Mouse (Mus musculus): ENCODE results near the gene Sec31a.

Sec31a gene

DNA sequence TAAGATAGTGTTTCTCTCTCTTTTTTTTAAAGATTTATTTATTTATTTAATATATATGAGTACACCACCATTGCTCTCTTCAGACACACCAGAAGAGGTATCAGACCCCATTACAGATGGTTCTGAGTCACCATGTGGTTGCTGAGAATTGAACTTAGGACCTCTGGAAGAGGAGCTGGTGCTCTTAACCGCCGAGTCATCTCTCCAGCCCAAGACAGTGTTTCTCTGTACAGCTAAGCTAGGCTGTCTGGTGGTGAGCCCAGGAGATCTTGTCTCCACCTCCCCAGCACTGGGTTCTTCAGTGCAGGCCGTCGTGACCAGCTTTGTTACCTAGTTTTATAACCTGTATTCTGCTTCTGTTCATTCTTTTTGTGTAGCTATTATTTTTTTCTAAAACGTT, 5.8 kb downstream of the Sec31a start:
- in situ Hi-C loops (cut with MboI), result no loop called here

DNA sequence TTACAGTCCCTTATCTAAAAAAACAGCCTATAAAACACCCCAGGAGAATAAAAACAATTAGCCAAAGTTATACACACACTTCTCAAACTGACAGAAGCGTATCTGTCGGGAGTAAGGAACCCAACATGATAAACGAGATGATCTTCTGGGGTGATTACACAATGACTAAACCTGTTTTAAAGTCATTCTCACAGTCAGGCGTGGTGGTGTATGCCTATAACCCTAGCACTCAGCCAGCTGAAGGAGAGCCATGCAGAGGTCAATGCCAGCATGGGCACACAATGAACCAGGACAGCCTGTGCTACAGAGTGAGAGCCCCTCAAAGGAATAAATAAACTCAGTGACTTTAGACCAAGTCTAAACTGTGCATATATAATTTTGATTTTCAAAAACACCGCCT, 7.5 kb downstream of the Sec31a start:
- in situ Hi-C loops (cut with MboI), result no loop called here

DNA sequence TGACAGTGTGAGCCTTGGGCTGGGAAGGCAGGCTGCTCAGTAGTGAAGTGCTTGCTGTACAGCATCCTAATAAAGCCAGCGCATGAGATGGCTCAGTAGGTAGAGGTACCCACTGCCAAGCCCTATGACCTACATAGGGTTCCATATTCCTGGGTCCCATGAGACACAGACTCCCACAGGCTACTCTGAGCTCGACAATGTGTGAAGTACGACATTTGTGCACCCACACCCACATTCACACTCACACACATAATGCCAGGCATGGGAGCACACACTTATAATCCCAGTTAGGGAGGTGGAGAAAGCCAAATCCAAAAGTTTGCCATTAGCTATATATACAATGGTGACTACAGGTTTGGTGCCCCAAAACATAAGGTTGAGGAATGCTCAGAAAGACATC, 19.3 kb downstream of the Sec31a start:
- in situ Hi-C loops (cut with MboI), result no loop called here

DNA sequence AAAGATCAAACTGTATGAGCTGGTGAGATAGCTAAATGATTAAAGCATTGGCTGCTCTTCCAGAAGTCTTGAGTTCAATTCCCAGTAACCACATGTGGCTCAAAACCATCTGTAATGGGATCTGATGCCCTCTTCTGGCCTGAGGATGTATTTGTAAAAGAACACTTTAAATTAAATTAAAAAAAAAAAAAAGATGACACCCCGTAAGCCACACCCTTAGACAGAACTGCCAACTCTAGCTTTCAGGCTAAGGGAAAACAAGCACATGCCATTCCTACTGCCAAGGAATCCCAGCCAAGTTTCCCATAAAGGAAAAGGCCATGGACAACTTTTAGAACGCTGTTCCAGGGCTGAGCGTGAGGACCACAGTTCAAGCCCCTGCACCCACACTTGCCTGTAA, 22.4 kb downstream of the Sec31a start:
- in situ Hi-C loops (cut with MboI), result no loop called here

DNA sequence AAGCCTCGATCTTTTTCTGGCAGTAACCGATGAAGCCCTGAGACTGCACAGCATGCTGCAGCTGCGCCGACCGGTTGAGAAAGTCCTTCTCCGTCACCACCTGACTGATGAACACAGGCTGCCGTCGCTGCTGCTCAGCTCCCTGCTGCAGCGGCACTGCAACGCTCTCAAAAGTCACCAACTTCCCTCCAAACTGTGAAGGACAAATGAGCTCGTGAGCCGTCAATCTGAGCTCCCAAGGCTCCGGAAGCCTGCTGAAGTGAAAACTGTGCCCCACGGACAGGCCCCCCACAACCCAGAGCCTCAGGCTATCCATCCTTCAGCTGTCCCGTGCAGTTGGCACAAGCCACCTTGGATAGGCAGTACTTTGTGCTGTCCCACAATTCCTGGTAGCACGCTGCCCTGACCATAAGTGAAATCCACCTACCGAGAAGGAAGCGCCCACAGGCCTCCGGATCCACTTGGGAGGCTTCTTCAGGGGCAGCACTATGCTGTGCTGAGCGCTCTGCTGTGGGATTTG, 23.5 kb downstream of the Sec31a start:
- in situ Hi-C loops (cut with MboI), result no loop called here

DNA sequence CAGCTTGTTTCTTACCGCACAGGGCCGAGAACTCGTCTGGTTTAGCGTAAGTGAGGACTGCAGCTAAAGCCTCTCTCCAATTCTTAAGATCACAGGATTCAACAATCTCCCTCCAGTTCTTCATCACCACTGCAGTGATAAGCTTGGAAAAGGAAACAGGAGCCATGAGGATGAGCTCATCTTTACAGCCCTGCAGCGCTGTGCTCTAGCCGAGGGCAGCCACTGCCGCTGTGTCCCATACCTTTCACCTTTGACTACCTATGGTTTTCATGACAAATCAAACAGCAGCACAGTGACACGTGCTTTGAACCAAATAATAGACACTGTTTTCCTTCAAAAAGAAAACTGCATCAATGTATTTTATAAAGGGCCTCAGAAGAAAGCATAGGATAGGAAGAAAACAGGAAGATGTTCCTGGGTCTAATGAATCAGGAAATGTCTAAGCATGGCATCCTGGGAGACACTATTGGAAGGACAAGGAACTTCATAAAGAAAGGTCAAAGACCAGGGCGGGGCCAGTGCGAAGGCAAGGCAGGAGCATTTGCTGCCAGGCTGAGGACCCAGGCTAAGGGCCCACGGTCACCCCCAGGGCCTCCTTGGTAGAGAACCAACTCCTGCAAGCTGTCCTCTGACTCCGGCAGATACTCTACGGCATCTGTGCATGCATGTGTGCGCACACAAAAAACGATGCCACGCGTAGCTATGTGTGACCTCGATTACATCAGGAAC, 32.1 kb downstream of the Sec31a start:
- in situ Hi-C loops (cut with MboI), result no loop called here

DNA sequence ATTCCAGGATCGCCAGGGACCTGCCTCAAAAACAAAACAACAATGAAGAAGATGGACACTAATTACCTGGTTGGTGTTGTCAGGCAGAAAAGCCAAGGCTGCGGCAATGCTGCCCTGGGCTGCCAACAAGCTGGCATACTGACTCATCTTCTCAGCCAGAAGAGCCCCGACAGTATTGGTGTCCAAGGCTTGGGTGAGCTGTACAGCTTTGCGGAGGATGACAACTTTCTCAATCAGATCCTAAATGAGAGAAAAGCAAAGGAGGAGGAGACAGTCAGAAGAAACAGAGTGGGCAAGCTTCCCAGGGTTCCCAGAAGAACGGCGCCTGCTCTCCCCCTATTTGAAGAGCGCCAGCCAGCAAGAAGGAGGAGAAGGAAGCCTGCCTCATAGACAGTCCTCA, 34.9 kb downstream of the Sec31a start:
- in situ Hi-C loops (cut with MboI), result no loop called here

DNA sequence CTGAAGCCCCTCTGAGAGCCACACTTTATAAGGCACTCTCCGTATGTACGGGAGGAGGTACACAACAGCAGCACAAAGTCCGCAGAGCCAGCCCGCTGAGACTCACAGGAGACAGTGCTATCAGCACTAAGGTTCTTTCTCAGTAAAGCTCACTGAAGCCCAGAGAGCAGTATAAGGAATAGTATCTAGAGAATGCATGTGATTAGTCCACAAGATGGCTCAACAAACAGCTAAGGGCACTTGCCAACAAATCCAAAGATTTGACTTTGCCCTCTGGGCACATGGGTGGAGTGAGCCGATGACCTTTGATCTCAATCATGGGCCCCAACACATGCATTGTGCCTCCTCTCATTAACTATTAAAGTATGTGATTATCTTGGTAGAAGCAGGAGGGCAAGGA, 35.8 kb downstream of the Sec31a start:
- in situ Hi-C loops (cut with MboI), result no loop called here

DNA sequence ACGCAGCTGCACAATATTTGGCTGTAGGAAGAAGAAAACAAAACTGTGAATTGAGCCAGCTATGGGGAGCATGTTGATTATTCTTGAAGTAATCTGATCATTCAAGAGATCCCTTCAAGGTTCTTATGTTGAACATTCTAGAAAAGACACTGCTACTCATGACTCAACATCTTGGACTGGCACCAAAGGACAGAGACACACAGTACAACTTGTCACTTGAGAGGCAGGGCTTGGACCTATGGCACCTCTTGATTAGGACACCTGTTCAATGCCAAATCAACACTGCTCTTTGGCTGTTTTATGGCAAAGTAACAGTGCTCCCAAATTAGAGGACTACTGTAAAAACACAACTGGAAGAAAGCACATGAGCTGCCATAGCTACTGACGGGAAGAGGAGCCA, 37.1 kb downstream of the Sec31a start:
- in situ Hi-C loops (cut with MboI), result no loop called here

DNA sequence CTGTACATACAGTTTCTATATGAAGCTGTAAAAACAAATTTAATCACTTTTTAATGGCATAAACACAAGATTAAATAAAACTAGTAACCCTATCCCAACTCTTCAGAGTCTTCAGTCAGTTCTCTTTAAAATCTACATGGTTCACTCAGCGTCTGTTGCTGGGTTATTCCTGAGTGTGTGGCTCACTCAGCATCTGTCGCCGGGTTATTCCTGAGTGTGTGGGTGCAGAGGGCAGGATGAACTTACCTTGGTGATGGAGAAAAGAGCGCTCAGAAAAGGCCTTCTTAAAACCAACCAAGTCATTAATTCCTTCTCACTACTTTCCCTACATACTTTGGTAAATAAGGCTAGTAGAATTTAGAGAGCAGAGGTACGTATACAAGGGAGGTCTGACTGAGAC, 37.8 kb downstream of the Sec31a start:
- in situ Hi-C loops (cut with MboI), result no loop called here

DNA sequence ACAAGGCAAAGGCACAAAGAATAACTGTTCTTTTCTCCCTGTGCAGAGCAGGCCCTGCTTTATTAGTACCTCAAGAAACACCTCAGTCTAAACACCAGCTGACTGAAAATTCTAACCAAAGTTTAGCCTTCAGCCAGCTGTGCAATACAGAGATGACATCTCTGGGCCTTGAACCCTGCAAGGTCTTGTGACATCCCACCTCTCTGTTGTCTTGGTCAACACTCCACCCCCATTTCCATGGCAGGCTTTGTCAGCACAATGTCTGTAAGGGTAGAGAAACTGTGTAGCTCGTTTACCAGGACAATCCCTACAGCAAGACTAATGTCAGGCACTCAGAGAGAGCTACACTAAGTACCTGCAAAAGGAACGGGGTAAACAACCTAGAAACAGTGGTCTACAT, 38.7 kb downstream of the Sec31a start:
- in situ Hi-C loops (cut with MboI), result no loop called here

DNA sequence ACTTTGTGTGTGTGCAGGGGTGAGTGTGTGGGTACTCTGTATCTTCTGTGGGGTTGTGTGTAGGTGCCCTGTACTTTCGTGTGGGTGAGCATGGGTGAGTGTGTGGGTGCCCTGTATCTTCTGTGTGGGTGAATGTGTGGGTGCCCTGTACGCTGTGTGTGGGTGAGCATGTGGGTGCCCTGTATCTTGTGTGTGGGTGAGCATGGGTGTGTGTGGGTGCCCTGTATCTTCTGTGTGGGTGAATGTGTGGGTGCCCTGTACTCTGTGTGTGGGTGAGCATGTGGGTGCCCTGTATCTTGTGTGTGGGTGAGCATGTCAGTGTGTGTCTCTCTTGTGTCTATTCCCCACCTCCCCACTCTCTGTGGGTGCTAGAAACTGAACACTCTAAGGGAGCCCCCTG, 41.3 kb downstream of the Sec31a start:
- in situ Hi-C loops (cut with MboI), result no loop called here

DNA sequence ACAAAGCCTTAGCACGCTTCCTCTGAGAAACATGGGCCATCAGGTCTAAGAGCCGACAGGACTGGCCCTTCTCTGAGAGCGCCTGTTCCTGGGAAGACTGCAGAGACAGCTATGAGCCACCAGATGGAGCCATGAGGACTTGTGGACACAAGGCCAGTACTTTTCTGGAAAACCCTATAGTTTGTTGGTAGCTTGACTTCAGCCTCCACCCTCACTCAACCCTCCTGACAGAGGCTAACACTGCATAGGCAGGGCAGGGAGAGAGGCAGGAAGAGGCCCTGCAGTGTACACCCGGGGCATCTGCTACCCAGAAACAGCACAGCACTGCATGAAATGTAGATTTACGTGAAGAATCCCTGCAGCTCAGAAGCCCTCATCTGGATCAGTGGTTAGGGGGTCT, 42.1 kb downstream of the Sec31a start:
- in situ Hi-C loops (cut with MboI), result no loop called here

DNA sequence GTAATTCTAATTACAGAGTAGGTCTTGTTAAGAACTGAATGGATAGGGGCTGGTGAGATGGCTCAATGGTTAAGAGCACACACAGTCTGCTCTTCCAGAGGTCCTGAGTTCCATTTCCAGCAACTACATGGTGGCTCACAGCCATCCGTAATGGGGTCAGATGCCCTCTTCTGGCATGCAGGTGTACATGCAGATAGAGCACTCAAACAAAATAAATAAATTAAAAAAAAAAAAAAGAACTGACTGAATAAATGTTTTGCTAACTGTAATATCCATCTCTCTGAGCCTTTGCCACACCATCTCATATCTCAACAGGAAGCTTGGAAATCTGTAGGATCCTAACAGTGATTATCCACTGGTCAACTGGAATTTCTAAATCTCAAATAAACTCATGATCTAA, 45.1 kb downstream of the Sec31a start:
- in situ Hi-C loops (cut with MboI), result no loop called here

DNA sequence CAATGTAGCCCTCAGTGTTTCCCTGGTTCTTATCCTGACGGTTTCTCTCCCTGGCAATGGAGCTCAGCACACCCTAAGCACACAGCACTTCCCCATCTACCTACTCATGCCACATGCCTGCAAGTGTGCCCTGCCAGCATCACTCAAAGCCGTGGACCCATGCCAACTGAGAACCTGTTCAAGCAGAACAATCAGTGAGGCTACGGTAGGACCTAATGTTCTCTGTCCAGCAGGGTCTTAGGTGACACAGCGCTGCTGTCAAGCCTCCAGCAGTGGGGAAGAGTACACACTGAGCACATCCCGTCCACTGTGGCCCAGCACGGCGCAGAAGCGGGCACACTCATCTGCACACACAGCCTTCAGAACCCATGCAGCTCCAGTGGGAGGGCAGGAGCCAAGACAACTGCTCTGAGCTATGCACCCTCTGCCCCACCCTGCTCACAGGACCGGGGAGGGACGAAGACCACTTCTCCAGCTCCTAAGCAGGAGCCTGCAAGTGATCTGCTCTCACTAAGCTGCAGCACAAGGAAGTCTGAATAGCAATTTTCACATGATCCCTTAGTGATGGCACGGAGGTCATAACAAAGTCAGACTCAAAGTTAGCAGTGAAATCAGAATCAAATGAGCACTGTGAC, 46.1 kb downstream of the Sec31a start:
- in situ Hi-C loops (cut with MboI), result no loop called here

DNA sequence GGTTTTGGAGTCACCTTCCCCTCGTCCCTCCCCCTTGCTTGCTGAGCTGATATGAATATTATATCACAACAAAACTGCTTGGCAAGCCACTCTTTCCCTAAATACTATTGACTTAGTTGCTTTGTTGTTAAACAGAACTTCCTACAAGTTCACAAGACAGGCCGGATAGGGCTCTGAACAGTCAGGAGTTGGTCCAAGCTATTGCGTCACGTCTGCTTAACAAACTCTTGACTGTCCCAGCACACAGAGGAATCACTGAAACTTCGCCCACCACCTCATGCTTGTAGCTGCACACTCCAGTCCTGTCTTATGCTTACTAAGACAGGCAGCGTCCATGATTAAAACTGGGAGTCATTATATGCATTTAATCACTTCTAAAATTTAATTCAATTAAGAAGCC, 46.9 kb downstream of the Sec31a start:
- in situ Hi-C loops (cut with MboI), result no loop called here

DNA sequence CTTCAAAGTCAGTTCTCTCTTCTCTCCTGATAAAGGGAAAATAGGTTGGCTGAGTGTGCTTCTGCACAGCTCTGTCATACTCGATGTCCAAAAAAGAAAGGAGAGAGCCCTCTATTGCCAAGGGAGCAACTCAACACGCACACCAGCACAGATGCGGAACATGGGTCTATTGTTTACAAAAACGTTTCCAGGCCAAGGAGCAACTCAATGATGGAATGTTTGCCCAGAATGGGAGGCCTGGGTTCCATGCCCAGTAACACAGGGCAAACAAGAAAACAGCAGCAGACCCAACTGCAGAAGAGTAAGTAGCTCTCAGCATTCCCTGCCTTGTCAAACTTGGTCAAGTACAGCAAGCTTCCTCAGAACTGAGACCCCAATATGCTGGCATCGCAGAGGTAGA, 47.5 kb downstream of the Sec31a start:
- in situ Hi-C loops (cut with MboI), result no loop called here

DNA sequence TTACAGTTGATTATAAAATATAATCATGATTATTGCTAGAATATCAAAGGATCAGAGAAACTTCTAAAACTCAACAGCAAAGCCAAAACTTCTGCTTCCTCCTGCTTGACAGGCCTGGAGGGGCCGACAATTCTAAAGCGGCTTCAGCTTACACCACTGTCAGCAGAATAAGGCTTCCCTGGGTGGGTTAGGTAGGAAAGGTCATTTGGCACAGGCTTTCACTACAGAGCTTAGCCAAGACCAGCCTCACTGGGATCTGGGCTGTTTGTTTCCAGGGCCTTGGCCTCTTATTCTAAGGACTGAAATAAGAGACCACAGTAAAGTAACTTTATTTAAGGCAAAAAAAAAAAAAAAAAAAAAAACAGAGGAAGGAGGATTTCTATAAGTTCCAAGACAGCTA, 49.0 kb downstream of the Sec31a start:
- in situ Hi-C loops (cut with MboI), result no loop called here

DNA sequence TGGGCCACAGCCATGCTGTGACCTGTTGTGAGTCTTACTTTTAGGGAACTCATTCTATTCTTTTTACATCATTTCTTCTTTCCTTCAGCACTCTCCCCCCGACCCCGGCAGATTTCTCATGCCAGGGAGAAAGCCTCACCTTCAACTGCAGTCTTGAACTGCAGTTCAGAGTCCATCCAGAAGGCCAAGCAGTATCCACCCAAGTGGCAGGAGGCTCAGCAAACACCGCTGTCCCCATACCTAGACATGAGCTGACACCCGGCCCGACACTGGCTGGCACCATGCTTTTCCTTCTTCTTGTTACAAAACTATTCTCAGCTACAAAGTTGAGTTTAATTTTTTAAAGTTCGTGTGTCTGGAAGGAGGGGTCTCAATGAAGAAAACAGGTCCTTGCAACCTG, 55.7 kb downstream of the Sec31a start:
- in situ Hi-C loops (cut with MboI), result no loop called here

DNA sequence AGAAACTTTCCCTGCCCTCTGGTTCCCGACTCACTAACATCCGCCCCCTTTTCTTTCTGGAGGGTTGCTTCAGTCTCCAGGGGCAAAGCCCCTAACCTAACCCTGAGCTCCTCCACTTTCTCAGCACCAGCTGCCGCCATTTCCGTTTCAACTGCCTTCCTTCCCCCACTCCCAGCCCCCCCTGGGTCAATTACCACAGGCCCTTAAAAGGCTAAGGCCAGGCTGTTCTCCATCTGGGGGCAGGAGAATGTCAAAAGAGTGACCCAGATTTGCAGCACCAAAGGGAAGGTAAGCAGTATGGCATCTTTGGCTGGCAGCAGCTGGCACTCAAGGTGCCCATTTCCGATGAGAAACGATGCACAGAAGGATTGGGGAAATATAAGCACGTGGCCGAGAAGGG, 57.7 kb downstream of the Sec31a start:
- in situ Hi-C loops (cut with MboI), result no loop called here

DNA sequence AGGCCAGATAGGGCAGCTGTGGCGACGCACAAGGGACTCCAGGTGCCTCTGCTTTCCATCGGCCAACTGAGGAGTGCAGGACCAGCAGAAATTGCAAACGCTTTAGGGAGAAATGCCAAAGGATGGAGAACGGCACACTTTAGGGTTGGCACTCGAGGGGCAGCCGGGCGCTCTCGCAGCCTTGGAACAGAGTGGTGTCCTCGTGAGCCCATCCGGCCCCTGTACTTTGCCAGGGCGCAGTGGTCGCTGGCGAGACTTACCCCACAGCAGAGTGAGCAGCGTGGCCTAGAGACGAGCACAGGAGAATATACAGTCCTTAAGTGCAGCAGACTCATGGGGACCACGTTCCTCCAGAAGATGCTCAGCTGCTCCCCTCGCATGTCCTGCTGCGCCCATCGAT, 61.4 kb downstream of the Sec31a start:
- in situ Hi-C loops (cut with MboI), result no loop called here

DNA sequence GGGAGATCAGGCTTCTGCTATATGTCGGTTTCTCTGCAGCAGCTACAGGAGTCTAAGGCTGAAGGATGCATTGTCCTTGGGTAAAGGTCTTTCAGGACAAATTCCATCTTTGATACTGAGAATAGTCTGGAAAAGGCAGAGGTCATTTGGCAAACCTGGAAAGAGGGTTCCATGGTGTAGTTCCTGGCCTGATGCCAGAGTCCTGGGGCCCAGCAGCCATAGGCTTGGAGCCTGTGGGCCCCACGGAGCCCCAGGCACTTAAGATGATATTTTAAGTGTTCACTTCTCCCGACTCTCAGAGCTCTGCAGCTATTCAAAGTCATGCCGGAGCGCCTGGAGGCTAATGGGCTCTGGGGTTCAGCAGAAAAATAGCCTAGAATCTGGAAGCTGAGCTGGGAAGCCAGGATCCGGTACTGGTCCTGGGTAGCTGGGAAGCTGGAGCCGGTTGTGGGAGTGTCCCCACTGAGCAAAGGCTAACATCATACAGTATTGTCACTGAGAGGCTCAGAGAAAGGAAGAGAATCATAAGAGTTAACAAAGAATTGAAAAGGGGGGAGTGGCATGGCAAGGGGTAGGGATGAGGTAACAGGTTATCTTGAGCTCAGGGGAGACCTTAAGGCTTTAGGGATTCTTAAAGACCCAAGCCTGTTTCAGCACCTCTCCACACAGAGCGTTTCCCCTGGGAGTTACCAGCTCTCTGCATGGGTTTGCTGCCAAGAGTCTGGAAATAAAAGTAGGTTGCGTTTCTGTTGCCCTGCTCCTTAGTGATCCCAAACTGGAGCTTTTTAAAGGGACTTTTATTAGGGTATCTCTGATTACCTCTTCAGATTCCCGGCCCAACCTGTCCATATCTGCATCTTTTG, 62.8 kb downstream of the Sec31a start:
- in situ Hi-C loops (cut with MboI), result no loop called here

DNA sequence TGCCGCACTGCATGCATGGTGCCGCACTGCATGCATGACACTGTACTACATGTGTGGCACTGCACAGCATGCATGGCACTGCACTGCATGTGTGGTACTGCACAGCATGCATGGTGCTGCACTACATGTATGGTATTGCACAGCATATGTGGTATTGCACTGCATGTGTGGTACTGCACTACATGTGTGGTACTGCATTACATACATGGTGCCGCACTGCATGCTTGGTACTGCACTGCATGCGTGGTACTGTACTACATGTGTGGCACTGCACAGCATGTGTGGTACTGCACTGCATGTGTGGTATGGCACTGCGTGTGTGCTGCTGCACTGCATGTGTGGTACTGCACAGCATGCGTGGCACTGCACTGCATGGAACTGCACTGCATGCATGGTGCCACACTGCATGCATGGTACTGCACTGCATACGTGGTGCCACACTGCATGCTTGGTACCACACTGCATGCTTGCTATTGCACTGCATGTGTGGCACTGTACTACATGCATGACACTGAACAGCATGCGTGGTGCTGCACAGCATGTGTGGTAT, 65.1 kb downstream of the Sec31a start:
- in situ Hi-C loops (cut with MboI), result no loop called here
